Mouse (Mus musculus) kidney, adult 8-10 months (tissue): ENCODE results near the gene Otud4.
A peak's percentile ranks its signal among the peaks of the same experiment; 100 is the strongest.
"Not testable (repeated sequence)": the region's sequence is repeated elsewhere in the genome, so short reads cannot be mapped to it uniquely, and the experiment has no call there.

ENCODE experiments used
- DNase-seq, 2 experiments: peaks; one replicate each; pipeline ENCODE4 v3.0.0; 2022

Otud4 gene

GRCm38 (mm10) chr8:79638707-79639549 is 490 bp upstream of the Otud4 start:
- peak; percentile 99 for DNase-seq

GRCm38 (mm10) chr8:79641119-79641518 is 1.7 kb downstream of the Otud4 start:
- no peak for DNase-seq

- no peak for DNase-seq
Measured at GRCm38 (mm10) chr8:79649569-79649968, 10.2 kb downstream of the Otud4 start.

- DNase-seq = no peak
Measured at GRCm38 (mm10) chr8:79650158-79650814, 10.9 kb downstream of the Otud4 start.

DNA sequence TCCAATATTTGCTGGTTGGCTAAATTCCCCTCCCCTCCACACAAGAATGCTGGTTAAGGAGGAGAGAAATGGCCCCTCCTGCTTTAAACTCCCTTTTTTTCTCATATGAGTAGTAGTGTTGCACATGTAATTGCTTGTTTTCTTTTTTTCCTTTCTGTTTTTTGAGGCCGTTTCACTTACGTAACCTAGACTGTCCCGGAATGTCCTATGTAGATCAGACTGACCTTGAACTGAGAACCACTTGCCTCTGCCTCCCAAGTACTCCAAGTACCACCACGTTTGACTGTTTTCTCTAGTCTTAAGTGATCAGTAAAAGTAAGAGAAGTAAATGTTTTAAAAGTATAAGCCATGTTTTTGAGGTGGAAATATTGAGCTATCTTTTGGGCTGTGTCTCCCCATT is 14.3 kb downstream of the Otud4 start:
- DNase-seq = peak in 1 of 2 experiments; percentile 23

DNA sequence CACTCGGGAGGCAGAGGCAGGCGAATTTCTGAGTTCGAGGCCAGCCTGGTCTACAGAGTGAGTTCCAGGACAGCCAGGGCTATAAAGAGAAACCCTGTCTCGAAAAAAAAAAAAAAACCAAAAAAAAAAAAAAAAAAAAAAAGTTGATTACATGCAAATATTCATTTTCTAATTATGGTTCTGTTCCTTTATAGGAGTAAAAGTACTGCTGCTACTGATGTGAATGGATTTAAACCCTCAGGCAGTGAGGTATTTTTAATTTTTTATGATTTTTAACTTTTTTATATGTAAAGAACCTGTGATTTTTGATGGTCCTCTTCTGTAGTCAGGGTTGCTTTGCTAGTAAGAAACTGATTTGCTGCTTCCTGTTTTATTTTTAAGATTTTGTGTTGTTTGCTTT is 19.3 kb downstream of the Otud4 start:
- DNase-seq = not testable (repeated sequence)

DNA sequence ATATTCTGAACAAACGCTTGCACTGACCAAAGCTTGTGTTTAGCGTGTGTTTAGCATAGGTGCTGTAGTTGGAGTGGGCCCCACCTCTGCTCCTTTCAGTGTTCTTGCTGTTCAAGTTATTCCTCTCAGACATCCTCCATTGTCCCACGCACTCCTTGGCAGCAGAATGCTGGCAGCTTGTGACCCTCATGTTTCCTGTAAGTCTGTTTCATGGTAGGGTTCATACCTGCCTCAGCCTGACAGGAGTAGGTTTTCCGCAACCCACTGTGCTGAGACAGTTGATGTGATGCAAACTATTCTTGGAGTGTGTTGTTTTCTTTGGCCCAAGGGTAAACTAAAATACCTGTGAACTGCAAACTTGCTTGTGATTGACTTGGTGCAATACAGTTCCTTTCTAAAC is 37.0 kb downstream of the Otud4 start:
- no peak for DNase-seq

DNA sequence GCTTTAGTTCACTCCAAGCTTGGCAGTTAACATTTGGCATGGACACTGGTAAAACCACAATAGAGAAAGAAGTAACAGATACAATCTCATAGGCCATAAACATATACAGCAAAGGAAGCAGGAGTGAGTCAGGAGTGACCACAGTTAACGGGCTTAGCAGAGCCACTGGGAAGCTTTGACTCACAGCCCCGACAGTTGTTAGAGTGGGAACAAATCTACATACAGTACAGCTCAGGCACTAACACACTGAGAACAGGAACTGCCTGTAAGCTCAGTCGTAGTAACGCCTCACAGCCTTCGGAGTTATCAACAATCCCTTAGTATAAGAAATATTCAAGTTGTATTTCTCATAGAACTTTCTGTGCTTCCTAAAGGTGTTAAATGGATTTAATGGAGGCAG is 39.6 kb downstream of the Otud4 start:
- no peak for DNase-seq

GRCm38 (mm10) chr8:79680083-79680482 is 40.7 kb downstream of the Otud4 start:
- not testable (repeated sequence) for DNase-seq

DNA sequence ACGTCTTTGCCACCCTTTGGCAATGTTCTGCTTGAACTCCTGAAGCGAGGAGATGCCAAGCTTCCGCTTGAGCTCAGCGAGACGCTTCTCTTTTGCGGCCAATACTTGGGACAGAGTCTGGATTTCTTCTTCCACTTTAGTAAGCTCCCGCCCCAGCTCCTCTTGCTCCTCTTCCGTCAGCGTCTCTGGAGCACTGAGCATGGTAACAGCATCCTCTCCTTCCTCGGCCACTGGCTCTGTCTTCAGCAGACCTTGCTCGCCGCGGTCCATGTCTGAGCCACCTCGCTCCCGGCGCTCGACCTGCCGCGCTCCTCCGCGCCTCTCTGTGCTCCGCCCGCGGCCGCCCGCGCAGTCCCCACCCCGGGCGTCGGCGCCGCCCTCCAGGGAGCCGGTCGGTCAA is 41.1 kb downstream of the Otud4 start:
- peak in 1 of 2 experiments; percentile 4 for DNase-seq

DNA sequence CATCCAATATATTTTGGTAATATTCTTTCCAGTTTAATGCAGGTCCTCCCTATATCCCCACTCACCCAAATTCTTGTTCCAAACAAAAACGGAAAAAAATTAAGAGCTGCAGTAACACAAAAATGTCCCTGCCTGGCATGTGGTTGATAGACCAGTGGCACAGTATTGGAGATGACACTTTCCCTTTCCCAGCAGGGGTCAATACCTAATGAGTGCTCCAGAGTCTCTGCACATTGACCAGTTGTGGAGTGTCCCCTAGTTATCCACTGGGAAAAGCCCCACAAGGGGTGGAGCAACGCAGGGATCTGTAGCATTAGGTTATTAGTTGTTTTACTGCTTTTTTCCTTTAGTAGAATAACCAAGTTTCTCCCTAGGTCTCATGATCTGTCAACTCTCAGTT is 41.5 kb downstream of the Otud4 start:
- no peak for DNase-seq

DNA sequence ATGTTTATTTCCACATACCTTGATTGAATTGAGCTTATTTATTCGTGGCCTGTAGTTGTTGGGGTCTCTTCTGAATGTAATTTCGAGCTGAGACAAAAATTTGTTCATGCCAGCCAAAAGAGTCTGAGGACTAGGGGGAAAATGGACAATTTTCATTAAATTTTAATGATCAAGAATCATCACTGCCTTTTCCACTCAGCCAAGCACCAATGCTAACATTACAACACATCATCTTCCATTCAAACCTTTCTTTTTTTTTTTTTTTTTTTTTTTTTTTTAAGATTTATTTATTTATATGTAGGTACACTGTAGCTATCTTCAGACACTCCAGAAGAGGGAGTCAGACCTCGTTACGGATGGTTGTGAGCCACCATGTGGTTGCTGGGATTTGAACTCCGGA is 46.5 kb downstream of the Otud4 start:
- not testable (repeated sequence) for DNase-seq

GRCm38 (mm10) chr8:79692531-79692930 is 53.1 kb downstream of the Otud4 start:
- no peak for DNase-seq

- no peak for DNase-seq
Measured at GRCm38 (mm10) chr8:79706687-79707086, 67.3 kb downstream of the Otud4 start.

DNA sequence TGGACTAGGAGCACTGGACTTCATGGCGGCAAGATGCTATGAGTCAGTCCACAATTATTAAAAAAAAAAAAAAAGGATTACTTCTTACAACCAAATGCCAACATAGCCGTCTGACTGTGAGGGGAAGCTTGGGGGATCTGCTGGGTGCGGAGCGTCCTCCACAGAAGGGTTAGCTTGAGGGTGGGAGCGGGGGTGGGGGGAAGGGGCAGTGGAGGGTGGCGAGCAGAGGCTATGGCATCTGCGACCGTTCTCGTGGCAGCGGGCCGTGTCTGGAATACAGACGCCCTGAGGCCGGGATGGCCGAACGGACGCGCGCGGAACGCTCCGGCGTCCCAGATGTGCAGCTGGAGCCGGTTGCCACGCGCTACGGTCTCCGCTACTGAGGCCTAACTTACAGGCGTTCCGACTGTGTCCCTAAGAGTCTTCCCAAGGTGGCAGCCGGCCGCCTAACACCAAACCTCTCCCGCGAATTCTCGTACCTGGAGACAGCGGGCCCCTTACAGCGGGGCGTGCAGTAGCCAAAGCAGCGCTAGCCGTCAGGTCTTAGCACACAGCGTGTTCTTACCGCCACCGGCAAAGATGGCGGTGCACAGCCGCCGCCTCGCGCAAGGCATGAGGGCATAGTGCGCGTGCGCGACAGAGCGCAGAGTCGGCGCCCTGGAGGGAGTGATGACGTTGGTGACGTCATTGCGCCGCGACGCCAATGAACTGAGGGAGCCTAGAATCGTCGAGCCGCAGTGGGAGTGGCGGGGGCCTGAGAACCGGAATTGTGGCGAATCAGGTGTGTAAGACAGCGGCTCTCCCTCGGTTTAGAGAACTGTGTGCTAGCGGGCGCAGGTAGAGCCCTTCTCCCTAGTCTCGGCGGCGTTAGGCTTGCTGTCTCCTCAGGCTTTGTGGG is 71.9 kb downstream of the Otud4 start, which contains the start of the genes Abce1 and Anapc10:
Gene Abce1 (minus strand): TSS at position 677 of the 898 bp plus-strand sequence.
Gene Anapc10 (plus strand): TSS at position 757 of the 898 bp plus-strand sequence.
- DNase-seq = peak; percentile 97 to 98

DNA sequence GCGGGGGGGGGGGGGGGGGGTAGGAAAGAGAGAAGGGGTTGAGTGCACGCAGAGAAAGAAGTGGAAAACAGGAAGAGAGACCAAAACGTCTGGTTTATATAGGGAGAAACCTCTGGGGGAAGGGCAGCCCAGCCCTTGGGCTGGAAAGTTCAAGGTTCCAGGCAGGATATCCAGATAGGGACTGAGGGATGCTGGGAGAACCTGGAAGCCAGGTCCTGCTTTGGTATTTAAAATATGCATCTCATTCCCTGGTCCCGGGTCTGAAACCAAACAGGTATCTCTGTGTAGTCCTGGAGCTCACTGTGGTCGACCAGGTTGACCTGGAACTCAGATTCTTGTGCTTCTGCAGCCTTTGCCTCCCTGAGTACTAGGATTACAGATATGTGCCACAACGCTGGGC is 73.3 kb downstream of the Otud4 start:
- DNase-seq = peak in 1 of 2 experiments; percentile 7

DNA sequence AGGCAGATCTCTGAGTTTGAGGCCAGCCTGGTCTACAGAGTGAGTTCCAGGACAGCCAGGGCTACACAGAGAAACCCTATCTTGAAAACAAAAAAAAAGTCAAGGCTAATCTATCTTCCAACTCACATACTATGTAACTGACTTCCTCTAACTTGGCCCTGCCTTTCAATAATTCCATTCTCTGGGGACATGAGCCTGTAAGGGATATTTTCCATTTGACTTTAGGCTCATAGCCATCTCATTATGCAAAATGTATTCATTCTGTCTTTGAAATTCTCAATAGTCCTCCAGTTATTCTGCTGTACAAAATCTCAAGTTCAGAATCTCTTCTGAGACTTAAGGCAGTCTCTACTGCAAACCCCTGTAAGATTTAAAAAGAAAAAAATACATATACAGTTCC is 82.1 kb downstream of the Otud4 start:
- no peak for DNase-seq

DNA sequence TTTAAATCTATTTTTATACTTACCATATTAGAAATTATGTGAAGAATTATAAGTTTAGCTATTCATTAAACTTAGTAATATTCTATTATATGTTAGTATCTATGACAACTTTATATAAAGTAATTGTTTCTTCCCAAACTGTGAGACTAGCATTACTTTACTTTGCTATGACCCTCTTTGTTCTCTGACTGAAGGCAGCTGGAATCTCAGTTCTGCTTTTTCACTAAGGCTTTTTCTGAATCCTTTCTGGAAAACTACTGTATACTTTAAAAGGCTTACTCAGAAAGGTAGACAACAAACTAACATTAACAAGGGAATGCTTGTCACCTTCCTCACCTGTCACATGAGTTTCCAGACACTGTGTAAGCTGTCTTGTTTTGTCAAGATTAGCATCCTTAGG is 83.9 kb downstream of the Otud4 start:
- no peak for DNase-seq

DNA sequence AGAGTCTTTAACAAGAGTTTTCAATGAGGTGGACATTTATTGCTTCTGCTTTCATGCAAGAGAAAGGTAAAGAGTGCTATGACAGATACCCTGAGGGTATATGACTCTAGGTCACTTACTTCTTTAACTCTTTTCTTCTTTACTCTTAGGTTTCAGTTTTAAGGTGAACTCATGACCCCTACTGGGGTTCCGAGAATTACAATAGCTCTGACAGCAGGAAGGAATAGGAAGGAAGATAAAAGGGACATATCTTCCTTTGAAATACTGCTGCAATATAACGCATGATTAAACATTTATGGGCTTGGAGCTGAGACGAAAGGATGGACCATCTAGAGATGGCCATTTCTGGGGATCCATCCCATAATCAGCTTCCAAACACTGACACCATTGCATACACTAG is 85.2 kb downstream of the Otud4 start:
- no peak for DNase-seq
